Comparison of ENCODE assay signal across 9 mouse cellular contexts in the genomic region with DNA sequence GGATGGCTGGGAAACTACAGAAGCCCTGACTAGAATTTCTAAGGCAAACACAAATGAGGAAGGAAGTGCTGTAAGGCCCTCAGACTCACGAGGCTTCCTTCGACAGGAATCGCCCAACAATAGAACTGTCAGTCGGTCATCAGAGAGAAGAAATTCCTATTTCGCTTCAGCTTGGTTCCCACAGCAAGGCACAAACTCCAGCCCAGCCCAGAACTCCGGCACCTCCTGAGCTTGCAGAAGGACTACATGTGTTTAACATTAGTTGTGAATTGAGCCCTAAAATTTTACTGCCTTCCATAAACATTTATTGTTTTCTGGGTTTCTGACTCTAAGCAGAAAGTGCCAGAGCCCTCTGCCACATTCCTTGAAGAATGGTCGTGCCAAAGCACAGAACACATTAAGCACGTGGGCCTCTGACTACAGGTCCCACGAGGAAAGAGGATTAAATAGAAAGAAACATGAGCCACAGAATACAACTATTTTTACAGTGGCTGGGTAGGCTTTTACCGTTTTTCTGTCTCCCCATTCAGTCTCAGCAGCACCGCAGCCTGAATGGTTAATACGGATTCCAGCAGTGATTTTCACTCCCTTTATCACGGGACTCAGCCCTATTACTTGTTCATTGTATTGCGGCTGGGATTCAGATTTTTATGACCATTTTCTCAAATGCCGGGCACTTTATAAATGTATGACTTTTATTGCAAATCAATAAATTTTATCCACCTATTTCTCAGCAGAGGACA.
DNase-seq lines count a peak whose midpoint lies in the region; ATAC-seq and TF ChIP-seq lines count a peak whose summit lies in the region.
"Had no signal": no experiment of that assay in that cellular context is flagged by ENCODE, and none has a peak within 500 bp of the region (broad histone marks: within the 10 kb centered on the region; RNA-seq: fewer than 3 reads in every experiment).

No protein-coding gene starts in this region.

- H3K27ac ChIP-seq in gastrocnemius, adult 2 months: peak overlapping the region; percentile 49
- H3K27ac ChIP-seq in embryonic facial prominence, embryonic 10.5 days (replicated peaks): no peak overlapping the region
- H3K27ac ChIP-seq in limb, embryonic 13.5 days: peak overlapping the region; percentile 10; the same call in 1 of the 2 replicates

- peaks cover 13% of the 10 kb centered on the region for H3K4me1 ChIP-seq in embryonic facial prominence, embryonic 10.5 days
- H3K4me1 ChIP-seq in limb, embryonic 13.5 days: peaks cover 47% of the 10 kb centered on the region

- DNase-seq in gastrocnemius, adult 2 months: no peak
- no peak for DNase-seq in gastrocnemius, postnatal 14 days
- DNase-seq in embryonic facial prominence, embryonic 10.5 days (ENCODE audit: low spot score): peak; percentile 11
- DNase-seq in hindlimb bud, embryonic 11.5 days (ENCODE audit: extremely low spot score, low read depth, low spot score): peak; percentile 94
- DNase-seq in layer of hippocampus, postnatal 14 days (ENCODE audit: low spot score in 2 of 2): no peak
- no peak for DNase-seq in spleen, postnatal 10 days (ENCODE audit: low spot score in 2 of 2)

- H3K4me3 ChIP-seq in gastrocnemius, adult 2 months: no peak overlapping the region
- no peak overlapping the region for H3K4me3 ChIP-seq in embryonic facial prominence, embryonic 10.5 days
- H3K4me3 ChIP-seq in limb, embryonic 13.5 days: no peak overlapping the region
- H3K4me3 ChIP-seq: erythroblast, embryonic 14.5 days had no signal

- TF ChIP-seq CTCF in gastrocnemius, adult 2 months (IDR thresholded peaks at IDR 0.05): no peak

- 53% methylated on average over 15 of the region's 15 CpGs for WGBS in embryonic facial prominence, embryonic 10.5 days
- WGBS in limb, embryonic 13.5 days: 5% methylated on average over 15 of the region's 15 CpGs

- no peaks in the 10 kb centered on the region for H3K27me3 ChIP-seq in embryonic facial prominence, embryonic 10.5 days (replicated peaks; ENCODE audit: low read depth, poor library complexity, severe bottlenecking)
- peaks cover 56% of the 10 kb centered on the region for H3K27me3 ChIP-seq in limb, embryonic 13.5 days

- intact Hi-C loops in gastrocnemius, adult 2 months (cut with DNase I): no loop called here
- intact Hi-C loops in gastrocnemius, postnatal 14 days (cut with DNase I; ENCODE audit: low total_unique reads): no loop called here

- peak overlapping the region; percentile 28; the same call in 1 of the 2 replicates for H3K4me2 ChIP-seq in limb, embryonic 13.5 days (replicated peaks)

- ATAC-seq in limb, embryonic 13.5 days (ENCODE audit: low FRiP score, low read depth): peak; percentile 95
- no peak for ATAC-seq in inflammation-experienced regulatory T-cells, adult 6 months

- no peaks in the 10 kb centered on the region for H3K9me3 ChIP-seq in embryonic facial prominence, embryonic 10.5 days
- H3K9me3 ChIP-seq in limb, embryonic 13.5 days: no peaks in the 10 kb centered on the region

- H3K9ac ChIP-seq in limb, embryonic 13.5 days: no peak overlapping the region

- no peaks in the 10 kb centered on the region for H3K36me3 ChIP-seq in embryonic facial prominence, embryonic 10.5 days (replicated peaks)
- H3K36me3 ChIP-seq in limb, embryonic 13.5 days: no peaks in the 10 kb centered on the region

Comparison
In these comparisons a context has a peak if more than half of its experiments do, and no peak if none do; other contexts are left out.
1. DNase-seq: peak in embryonic facial prominence, embryonic 10.5 days (single experiment) and hindlimb bud, embryonic 11.5 days (single experiment); none in gastrocnemius, adult 2 months (single experiment), gastrocnemius, postnatal 14 days (single experiment), layer of hippocampus, postnatal 14 days (0 of 2) and spleen, postnatal 10 days (0 of 2).